Mouse (Mus musculus) embryonic facial prominence, embryonic 11.5 days (tissue): ENCODE measurements around the gene Cib4. TPM values are rescaled to one million over a fixed set of nuclear protein-coding genes. Genes with fewer than 3 reads are reported as not detected.

ENCODE experiments used
- ATAC-seq: fragments of 200-750 bp; cut with Nextera tagmentation; replicated peaks from 2 replicates; pipeline ENCODE4 v1.8.0; 2017; ENCODE audit warnings: low read depth; ENCODE audit not compliant: insufficient number of reproducible peaks, low FRiP score, low TSS enrichment
- DNase-seq: peaks from one replicate; pipeline ENCODE4 v3.0.0-alpha.2; 2015; ENCODE audit warnings: low spot score
- H3K27ac ChIP-seq: fragments of 300-500 bp; sonication (generic); replicated peaks from 2 replicates; pipeline ENCODE4 v1.5.1; 2014; ENCODE audit warnings: mild to moderate bottlenecking, low read depth, low read length, control low read depth
- H3K27me3 ChIP-seq: fragments of 300-500 bp; sonication (generic); 2 replicates; pipeline ENCODE4 v1.6.1; 2014; ENCODE audit warnings: mild to moderate bottlenecking, low read length, moderate library complexity, mixed read lengths; ENCODE audit not compliant: control insufficient read depth, insufficient read depth
- H3K36me3 ChIP-seq: fragments of 300-500 bp; sonication (generic); replicated peaks from 2 replicates; pipeline ENCODE4 v1.6.1; 2014; ENCODE audit warnings: low read depth, mild to moderate bottlenecking, low read length, moderate library complexity, mixed read lengths; ENCODE audit not compliant: control insufficient read depth, insufficient read depth
- H3K4me1 ChIP-seq: fragments of 300-500 bp; sonication (generic); 2 replicates; pipeline ENCODE4 v1.6.1; 2014; ENCODE audit warnings: low read length, mixed read lengths; ENCODE audit not compliant: control insufficient read depth, insufficient read depth
- H3K4me2 ChIP-seq: fragments of 300-500 bp; sonication (generic); 2 replicates; pipeline ENCODE4 v1.6.1; 2014; ENCODE audit warnings: low read depth, mild to moderate bottlenecking, control low read depth, low read length, moderate library complexity
- H3K4me3 ChIP-seq: fragments of 300-500 bp; sonication (generic); 2 replicates; pipeline ENCODE4 v1.5.1; 2014; ENCODE audit warnings: low read depth, low read length, control low read depth
- H3K9ac ChIP-seq: fragments of 300-500 bp; sonication (generic); replicated peaks from 2 replicates; pipeline ENCODE4 v1.6.1; 2014; ENCODE audit warnings: mild to moderate bottlenecking, control low read depth, low read length
- H3K9me3 ChIP-seq: fragments of 300-500 bp; sonication (generic); replicated peaks from 2 replicates; pipeline ENCODE4 v1.6.1; 2016; ENCODE audit warnings: mild to moderate bottlenecking, low read length, inconsistent platforms, mixed read lengths; ENCODE audit not compliant: control insufficient read depth
- WGBS: fragments of 180-500 bp; shearing (Covaris S2); extraction: QIAGEN DNeasy Blood & Tissue Kit; methylation state at CpG from one replicate; pipeline ENCODE4 v1.1.7; 2014; 5-methylcytosine and 5-hydroxymethylcytosine counted together
- polyA plus RNA-seq: library from polyadenylated mRNA; unstranded; fragments of >200 nt; fragmentation: Nextera tagmentation; extraction: Ambion mirVana; gene quantifications from 2 replicates; pipeline ENCODE4 v1.2.1, GENCODE M21; 2014

Gene Cib4
- polyA plus RNA-seq, 1 experiment from 2014 or later = not detected

- 81% methylated on average over 6 of the region's 6 CpGs for WGBS
- Histone ChIP-seq H3K4me1 (no peaks in the 10 kb centered on the region), H3K27ac (no peak overlapping the region), H3K36me3 (no peaks in the 10 kb centered on the region), H3K4me2 (no peak overlapping the region), H3K4me3 (no peak overlapping the region), H3K9ac (no peak overlapping the region), H3K9me3 (no peaks in the 10 kb centered on the region), H3K27me3 (no peaks in the 10 kb centered on the region)
- no peak for ATAC-seq
- DNase-seq = no peak
These were observed 32.9 kb upstream of the Cib4 start for GRCm38 (mm10) chr5:30578445-30579080.

- Histone ChIP-seq H3K36me3 (no peaks in the 10 kb centered on the region), H3K4me2 (no peak overlapping the region), H3K27ac (no peak overlapping the region), H3K4me1 (no peaks in the 10 kb centered on the region), H3K9ac (no peak overlapping the region), H3K9me3 (no peaks in the 10 kb centered on the region), H3K27me3 (no peaks in the 10 kb centered on the region), H3K4me3 (no peak overlapping the region)
- 84% methylated on average over 12 of the region's 12 CpGs for WGBS
- ATAC-seq (no peak), DNase-seq (no peak)
These were observed 32.1 kb upstream of the Cib4 start for GRCm38 (mm10) chr5:30577654-30578310.

GRCm38 (mm10) chr5:30577251-30577650 is 31.6 kb upstream of the Cib4 start:
- Histone ChIP-seq H3K4me1 (no peaks in the 10 kb centered on the region), H3K4me2 (no peak overlapping the region), H3K27ac (no peak overlapping the region), H3K9me3 (no peaks in the 10 kb centered on the region), H3K27me3 (no peaks in the 10 kb centered on the region), H3K36me3 (no peaks in the 10 kb centered on the region), H3K9ac (no peak overlapping the region), H3K4me3 (no peak overlapping the region)
- no peak for ATAC-seq
- 80% methylated on average over 9 of the region's 9 CpGs for WGBS
- no peak for DNase-seq

- no peak overlapping the region for H3K9ac ChIP-seq
- H3K4me3 ChIP-seq = no peak overlapping the region
- 81% methylated on average over 7 of the region's 7 CpGs for WGBS
- no peaks in the 10 kb centered on the region for H3K36me3 ChIP-seq
- no peaks in the 10 kb centered on the region for H3K4me1 ChIP-seq
- no peak for DNase-seq
- ATAC-seq = no peak
- no peak overlapping the region for H3K4me2 ChIP-seq
- H3K27me3 ChIP-seq = no peaks in the 10 kb centered on the region
- H3K27ac ChIP-seq = no peak overlapping the region
- H3K9me3 ChIP-seq = no peaks in the 10 kb centered on the region
These were observed 30.6 kb upstream of the Cib4 start for GRCm38 (mm10) chr5:30576233-30576632.

GRCm38 (mm10) chr5:30574367-30574766 is 28.7 kb upstream of the Cib4 start:
- WGBS = 91% methylated on average over 8 of the region's 8 CpGs
- H3K9ac ChIP-seq = no peak overlapping the region
- H3K27me3 ChIP-seq = no peaks in the 10 kb centered on the region
- no peaks in the 10 kb centered on the region for H3K9me3 ChIP-seq
- no peak overlapping the region for H3K27ac ChIP-seq
- no peaks in the 10 kb centered on the region for H3K36me3 ChIP-seq
- no peak overlapping the region for H3K4me3 ChIP-seq
- no peak overlapping the region for H3K4me2 ChIP-seq
- H3K4me1 ChIP-seq = no peaks in the 10 kb centered on the region
- ATAC-seq (no peak), DNase-seq (no peak)

- H3K9ac ChIP-seq = no peak overlapping the region
- H3K27ac ChIP-seq = no peak overlapping the region
- DNase-seq (no peak), ATAC-seq (no peak)
- no peaks in the 10 kb centered on the region for H3K4me1 ChIP-seq
- no peaks in the 10 kb centered on the region for H3K27me3 ChIP-seq
- H3K9me3 ChIP-seq = no peaks in the 10 kb centered on the region
- H3K4me3 ChIP-seq = no peak overlapping the region
- 68% methylated on average over 5 of the region's 5 CpGs for WGBS
- no peak overlapping the region for H3K4me2 ChIP-seq
- no peaks in the 10 kb centered on the region for H3K36me3 ChIP-seq
These were observed 26.2 kb upstream of the Cib4 start for GRCm38 (mm10) chr5:30571820-30572219.

- Histone ChIP-seq H3K9ac (no peak overlapping the region), H3K4me2 (no peak overlapping the region), H3K27ac (no peak overlapping the region), H3K4me3 (no peak overlapping the region), H3K27me3 (no peaks in the 10 kb centered on the region), H3K9me3 (no peaks in the 10 kb centered on the region), H3K4me1 (no peaks in the 10 kb centered on the region), H3K36me3 (no peaks in the 10 kb centered on the region)
- 96% methylated on average over 1 of the region's 1 CpGs for whole genome bisulfite sequencing
- no peak for ATAC-seq
- DNase-seq = no peak
These were observed 22.8 kb upstream of the Cib4 start for GRCm38 (mm10) chr5:30568479-30568878.

DNA sequence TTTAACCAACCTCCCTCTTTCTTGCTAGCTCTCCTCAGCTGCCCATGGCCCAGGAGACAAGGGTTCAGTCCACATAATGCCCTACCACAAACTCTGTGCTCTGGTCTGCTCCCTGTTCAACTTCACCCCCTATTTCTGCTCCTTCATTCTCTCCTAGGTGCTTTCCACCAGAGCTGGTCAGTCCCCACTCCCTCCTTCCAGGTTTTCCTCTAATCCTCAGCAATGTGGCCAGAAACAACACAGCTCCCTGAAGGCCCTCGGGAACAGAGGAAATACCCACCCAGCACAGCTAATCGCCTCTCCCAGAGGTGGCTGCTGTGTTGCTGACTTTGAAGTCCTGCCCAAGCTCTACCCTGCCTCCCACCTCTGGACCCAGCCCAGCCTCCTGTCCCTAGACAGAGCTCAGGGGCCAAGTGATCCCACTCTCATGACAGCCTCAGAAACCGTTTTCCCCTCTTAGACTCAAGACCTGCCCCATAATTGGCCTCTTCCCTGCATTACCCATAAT is 14.4 kb upstream of the Cib4 start:
- Histone ChIP-seq H3K27me3 (no peaks in the 10 kb centered on the region), H3K9me3 (no peaks in the 10 kb centered on the region), H3K36me3 (no peaks in the 10 kb centered on the region), H3K4me2 (no peak overlapping the region), H3K27ac (no peak overlapping the region), H3K4me3 (no peak overlapping the region), H3K9ac (no peak overlapping the region), H3K4me1 (no peaks in the 10 kb centered on the region; the same call in 1 of the 2 replicates)
- DNase-seq (no peak), ATAC-seq (no peak)
- WGBS = 40% methylated on average over 3 of the region's 3 CpGs
